Mouse (Mus musculus) testis, adult 2 months (tissue): ENCODE data around the gene Cwh43.

Experiments
- CTCF ChIP-seq: fragments of 200-500 bp; IDR thresholded peaks from 2 replicates; pipeline ENCODE4 v1.5.1; 2012; ENCODE audit warnings: low read depth, mild to moderate bottlenecking, inconsistent platforms, low read length, moderate library complexity; ENCODE audit not compliant: control insufficient read depth, insufficient read depth, insufficient replicate concordance
- POLR2A ChIP-seq: fragments of 200-500 bp; IDR thresholded peaks from 2 replicates; pipeline ENCODE4 v1.6.1; 2012; ENCODE audit warnings: low read depth, mild to moderate bottlenecking, inconsistent platforms, low read length, moderate library complexity; ENCODE audit not compliant: control insufficient read depth

- TF ChIP-seq CTCF (no peak), POLR2A (no peak)
Observed at GRCm38 (mm10) chr5:73411771-73412170, 5.9 kb downstream of the Cwh43 start.
